Mouse (Mus musculus): ENCODE measurements around the gene Sfswap.
A peak's percentile ranks its signal among the peaks of the same experiment; 100 is the strongest.

Sfswap gene

GRCm38 (mm10) chr5:129500722-129501634, at the start of gene Sfswap:
Sfswap (plus strand) TSS chr5:129501221.
- peak; percentile 95 for DNase-seq (ENCODE audit: low read depth, low spot score)

- DNase-seq (ENCODE audit: low read depth, low spot score), result no peak
These were observed 48.5 kb upstream of the Sfswap start for GRCm38 (mm10) chr5:129452561-129452960.

GRCm38 (mm10) chr5:129454802-129455528, 46.1 kb upstream of the Sfswap start:
- peak; percentile 81 for DNase-seq (ENCODE audit: low read depth, low spot score)

GRCm38 (mm10) chr5:129455529-129455896, 45.5 kb upstream of the Sfswap start:
- no peak for DNase-seq (ENCODE audit: low read depth, low spot score)

GRCm38 (mm10) chr5:129456579-129457140, 44.4 kb upstream of the Sfswap start:
- DNase-seq (ENCODE audit: low read depth, low spot score), result peak; percentile 20

GRCm38 (mm10) chr5:129458109-129458508, 42.9 kb upstream of the Sfswap start:
- DNase-seq (ENCODE audit: low read depth, low spot score), result no peak

GRCm38 (mm10) chr5:129458541-129458940, 42.5 kb upstream of the Sfswap start:
- DNase-seq (ENCODE audit: low read depth, low spot score), result no peak

- peak; percentile 31 for DNase-seq (ENCODE audit: low read depth, low spot score)
These were observed 40.1 kb upstream of the Sfswap start for GRCm38 (mm10) chr5:129460798-129461476.

- peak; percentile 41 for DNase-seq (ENCODE audit: low read depth, low spot score)
These were observed 37.4 kb upstream of the Sfswap start for GRCm38 (mm10) chr5:129463648-129464047.

GRCm38 (mm10) chr5:129465788-129466187, 35.2 kb upstream of the Sfswap start:
- DNase-seq (ENCODE audit: low read depth, low spot score), result no peak

- no peak for DNase-seq (ENCODE audit: low read depth, low spot score)
These were observed 25.4 kb upstream of the Sfswap start for GRCm38 (mm10) chr5:129475532-129476045.

GRCm38 (mm10) chr5:129489879-129490278, 11.1 kb upstream of the Sfswap start:
- DNase-seq (ENCODE audit: low read depth, low spot score), result no peak

- DNase-seq (ENCODE audit: low read depth, low spot score), result peak; percentile 39
These were observed 650 bp downstream of the Sfswap start for GRCm38 (mm10) chr5:129501671-129502070.

GRCm38 (mm10) chr5:129506886-129507285, 5.9 kb downstream of the Sfswap start:
- no peak for DNase-seq (ENCODE audit: low read depth, low spot score)

GRCm38 (mm10) chr5:129518180-129518579, 17.2 kb downstream of the Sfswap start:
- no peak for DNase-seq (ENCODE audit: low read depth, low spot score)

- no peak for DNase-seq (ENCODE audit: low read depth, low spot score)
These were observed 17.8 kb downstream of the Sfswap start for GRCm38 (mm10) chr5:129518786-129519185.

GRCm38 (mm10) chr5:129519591-129519990, 18.6 kb downstream of the Sfswap start:
- no peak for DNase-seq (ENCODE audit: low read depth, low spot score)

- DNase-seq (ENCODE audit: low read depth, low spot score), result no peak
These were observed 20.5 kb downstream of the Sfswap start for GRCm38 (mm10) chr5:129521501-129521900.

- DNase-seq (ENCODE audit: low read depth, low spot score), result no peak
These were observed 20.9 kb downstream of the Sfswap start for GRCm38 (mm10) chr5:129521913-129522312.

GRCm38 (mm10) chr5:129523166-129523565, 22.1 kb downstream of the Sfswap start:
- no peak for DNase-seq (ENCODE audit: low read depth, low spot score)

- DNase-seq (ENCODE audit: low read depth, low spot score), result no peak
These were observed 23.7 kb downstream of the Sfswap start for GRCm38 (mm10) chr5:129524751-129525150.
